Mouse (Mus musculus) brown adipose tissue, adult 24 weeks (tissue): ENCODE data around the gene Rab31. TPM values are rescaled to one million over a fixed set of nuclear protein-coding genes. Genes with fewer than 3 reads are reported as not detected.

Source experiments
- H3K27ac ChIP-seq: fragments of 200-500 bp; replicated peaks from 2 replicates; pipeline ENCODE4 v1.5.1; 2012; ENCODE audit warnings: low read depth, mild to moderate bottlenecking, low read length
- H3K4me1 ChIP-seq: fragments of 200-500 bp; 2 replicates; pipeline ENCODE4 v1.6.1; 2012; ENCODE audit warnings: low read length, mixed read lengths; ENCODE audit not compliant: control insufficient read depth, insufficient read depth, insufficient read length
- H3K4me3 ChIP-seq: fragments of 200-500 bp; 2 replicates; pipeline ENCODE4 v1.5.1; 2012; ENCODE audit warnings: low read depth, mild to moderate bottlenecking, low read length, moderate library complexity; ENCODE audit not compliant: insufficient read depth
- polyA plus RNA-seq: library from polyadenylated mRNA; stranded (reverse); fragments of >200 nt; gene quantifications from 2 replicates; pipeline ENCODE4 v1.2.4, GENCODE M21; 2012; ENCODE audit not compliant: missing spikeins, insufficient read depth, insufficient read length

The Rab31 gene
- polyA plus RNA-seq, 1 experiment: 3.9 TPM

DNA sequence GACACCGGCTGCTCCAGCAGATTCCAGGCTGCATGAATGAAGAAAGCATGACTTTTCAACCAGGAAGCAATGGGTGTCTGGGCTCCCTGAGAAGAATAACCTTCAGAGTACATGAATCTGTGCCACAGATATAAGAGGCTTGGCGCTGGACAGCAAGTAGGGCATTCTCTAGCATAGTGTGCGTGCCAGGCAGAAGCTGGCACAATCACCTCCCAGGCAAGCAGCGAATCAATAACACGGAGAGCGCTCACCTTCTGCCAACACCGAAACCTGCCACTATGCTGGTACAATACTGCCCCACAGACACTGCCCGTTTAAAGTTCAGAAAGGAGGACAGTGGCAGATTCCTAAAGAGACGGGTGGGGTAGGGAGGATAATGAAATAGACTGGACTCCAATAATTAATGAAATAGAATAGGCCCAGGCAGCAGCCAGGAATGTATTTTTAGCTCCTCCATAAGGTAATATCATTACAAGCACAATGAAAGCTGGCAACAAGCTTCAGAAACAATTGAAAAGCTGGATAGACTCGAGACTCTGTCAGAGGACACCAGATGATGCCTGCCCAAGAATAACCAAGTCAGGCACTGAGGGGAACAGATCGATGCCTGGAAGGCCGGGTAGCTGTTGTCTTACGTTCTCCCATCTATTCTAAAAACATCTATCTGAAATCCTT lies 59.6 kb downstream of the Rab31 start:
- Histone ChIP-seq H3K4me1 (peaks cover 6% of the 10 kb centered on the region), H3K27ac (0 out of 2 replicates have a peak overlapping the region, but pooled peaks have one; percentile 28), H3K4me3 (no peak overlapping the region)

- Histone ChIP-seq H3K4me1 (peaks cover 6% of the 10 kb centered on the region), H3K4me3 (no peak overlapping the region), H3K27ac (no peak overlapping the region)
These were observed 60.8 kb downstream of the Rab31 start for GRCm38 (mm10) chr17:65711779-65712178.

DNA sequence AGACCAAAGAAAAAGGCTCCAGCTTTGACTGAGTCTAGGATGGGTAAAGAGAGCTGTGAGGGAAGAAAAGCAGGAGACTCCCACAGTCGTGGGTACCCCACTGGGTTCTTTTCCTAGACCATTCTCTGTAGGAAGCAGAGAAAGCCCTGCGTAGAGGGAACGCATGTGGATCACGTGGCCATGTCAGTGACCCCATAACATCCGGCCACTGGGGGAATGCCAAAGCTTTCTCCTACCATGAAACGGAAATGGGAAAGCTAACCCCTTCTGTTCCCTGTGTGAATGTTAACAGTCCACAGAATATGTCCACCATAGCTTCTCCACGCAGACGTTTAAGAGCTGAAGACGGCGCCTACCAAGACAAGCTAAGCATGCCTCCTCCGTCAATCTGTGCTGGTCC lies 62.0 kb downstream of the Rab31 start:
- peaks cover 6% of the 10 kb centered on the region for H3K4me1 ChIP-seq
- H3K27ac ChIP-seq: 0 out of 2 replicates have a peak overlapping the region, but pooled peaks have one; percentile 5

GRCm38 (mm10) chr17:65706220-65706619 lies 66.3 kb downstream of the Rab31 start:
- Histone ChIP-seq H3K27ac (no peak overlapping the region), H3K4me3 (no peak overlapping the region), H3K4me1 (peaks cover 2% of the 10 kb centered on the region; the same call in 1 of the 2 replicates)

More for the DNA sequence above, 62.0 kb downstream of the Rab31 start:
- no peak overlapping the region for H3K4me3 ChIP-seq

- Histone ChIP-seq H3K4me1 (peaks cover 3% of the 10 kb centered on the region; the same call in 1 of the 2 replicates), H3K4me3 (no peak overlapping the region), H3K27ac (no peak overlapping the region)
These were observed 68.8 kb downstream of the Rab31 start for GRCm38 (mm10) chr17:65703527-65704391.

DNA sequence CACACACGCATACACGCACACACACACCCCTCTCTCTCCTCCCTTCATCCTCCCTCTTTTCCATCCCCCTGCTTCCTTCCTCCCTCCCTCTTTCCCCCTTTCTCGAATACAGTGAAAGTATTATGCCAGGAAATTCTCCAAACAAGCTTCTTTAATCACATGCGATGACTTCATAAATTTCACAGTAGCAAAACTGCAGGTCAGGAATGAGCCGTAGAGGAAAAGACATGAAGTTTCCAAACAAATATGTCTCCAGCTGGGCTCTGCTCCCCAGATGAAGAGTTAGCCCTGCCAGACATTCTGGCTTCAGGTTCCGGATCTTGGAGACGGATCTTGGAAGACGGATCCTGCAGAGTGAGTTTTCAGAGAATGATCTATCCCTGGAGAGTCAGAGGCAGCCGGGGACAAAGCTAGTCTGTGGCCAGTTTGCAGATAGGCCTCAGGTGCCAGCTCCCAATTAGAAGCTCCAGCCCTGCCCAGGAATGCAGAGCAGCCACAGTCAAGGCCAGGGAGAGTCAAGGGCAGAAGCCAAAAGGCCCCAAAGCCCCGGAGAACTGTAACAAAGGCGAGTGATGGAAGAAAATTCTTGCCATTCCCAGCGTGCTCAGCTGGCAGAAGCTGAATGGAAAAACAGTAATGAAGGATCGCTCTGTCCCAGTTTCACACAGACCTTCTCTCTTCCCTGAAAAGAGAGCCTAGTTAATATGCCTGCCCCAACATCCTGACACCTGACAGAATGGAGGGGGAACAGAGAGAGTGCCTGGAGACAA lies 70.6 kb downstream of the Rab31 start:
- Histone ChIP-seq H3K4me3 (no peak overlapping the region), H3K27ac (peak overlapping the region; percentile 26)

GRCm38 (mm10) chr17:65701356-65701755 lies 71.2 kb downstream of the Rab31 start:
- peak overlapping the region; percentile 26; the same call in 1 of the 2 replicates for H3K27ac ChIP-seq
- H3K4me3 ChIP-seq: no peak overlapping the region
- peaks cover 8% of the 10 kb centered on the region; the same call in 1 of the 2 replicates for H3K4me1 ChIP-seq

More for the DNA sequence above, 70.6 kb downstream of the Rab31 start:
- H3K4me1 ChIP-seq: peaks cover 8% of the 10 kb centered on the region; the same call in 1 of the 2 replicates

DNA sequence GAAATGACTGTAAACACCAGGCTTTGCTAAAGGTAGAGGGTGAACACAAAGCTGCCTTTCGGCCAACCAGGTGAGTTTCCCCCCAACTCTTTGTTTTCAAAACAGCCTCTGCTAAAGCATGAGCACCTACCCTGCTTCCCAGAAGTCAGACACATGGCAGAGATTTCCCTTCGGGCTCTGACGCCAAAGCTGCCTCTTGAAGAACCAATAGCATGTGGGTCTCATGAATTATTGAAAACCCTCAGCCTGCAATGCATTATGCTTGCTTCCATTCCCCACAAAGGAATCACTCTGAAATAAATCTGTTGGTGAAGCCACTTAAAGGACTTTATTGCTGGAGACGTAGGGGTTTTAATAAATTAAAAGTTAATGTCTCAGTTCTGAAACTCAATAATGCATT lies 72.5 kb downstream of the Rab31 start:
- Histone ChIP-seq H3K27ac (no peak overlapping the region), H3K4me1 (peaks cover 8% of the 10 kb centered on the region; the same call in 1 of the 2 replicates), H3K4me3 (no peak overlapping the region)

DNA sequence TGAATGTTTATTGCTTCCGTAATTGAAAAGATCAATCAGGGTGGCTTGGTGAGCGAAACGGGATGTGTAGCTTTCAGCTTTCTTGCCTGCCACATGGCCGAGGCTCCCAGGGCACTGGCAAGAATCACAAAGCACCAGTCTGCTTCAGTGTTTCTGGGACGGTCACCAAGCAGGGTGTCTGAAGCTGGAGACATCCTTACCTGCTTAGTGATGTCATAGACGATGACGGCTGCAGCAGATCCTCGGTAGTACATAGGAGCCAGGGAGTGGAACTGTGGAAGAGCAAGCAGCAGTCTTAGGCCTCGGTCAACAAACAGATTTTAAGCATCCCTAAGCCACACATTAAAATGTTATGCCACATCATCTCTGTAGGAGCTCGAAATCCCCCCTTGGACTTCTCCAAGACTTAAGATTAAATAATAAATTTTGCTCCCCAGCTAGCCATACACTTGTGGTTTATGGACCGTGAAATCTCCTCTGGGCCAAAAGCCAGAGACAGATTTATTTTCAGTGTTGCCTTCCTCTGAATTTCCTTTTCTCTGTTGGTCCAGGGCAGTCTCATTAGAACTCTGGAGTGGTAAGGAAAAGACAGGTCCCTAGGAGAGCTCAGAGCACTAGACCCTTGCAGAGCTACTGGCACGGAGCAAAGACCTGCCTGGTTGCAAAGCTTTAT lies 74.6 kb downstream of the Rab31 start:
- Histone ChIP-seq H3K4me1 (peaks cover 8% of the 10 kb centered on the region; the same call in 1 of the 2 replicates), H3K27ac (no peak overlapping the region), H3K4me3 (no peak overlapping the region)

DNA sequence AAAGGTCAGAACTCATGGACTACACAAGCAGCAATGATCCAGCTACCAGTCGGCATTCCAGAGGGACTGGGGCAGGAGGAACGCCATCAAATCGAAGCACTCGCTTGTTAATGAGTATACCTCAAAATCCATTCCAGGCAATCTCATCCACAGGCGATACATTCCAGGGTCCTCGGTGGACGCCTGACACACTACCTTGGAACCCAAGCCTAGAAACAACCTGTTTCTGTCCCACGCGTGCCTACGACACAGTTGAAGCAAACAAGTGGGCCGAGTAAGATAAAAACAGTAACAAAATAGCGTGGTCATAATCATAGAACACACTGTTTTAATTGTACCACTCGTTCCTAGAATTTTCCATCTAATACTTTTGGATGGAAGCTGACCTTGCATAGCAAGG lies 75.6 kb downstream of the Rab31 start:
- no peak overlapping the region for H3K27ac ChIP-seq
- H3K4me3 ChIP-seq: no peak overlapping the region
- peaks cover 8% of the 10 kb centered on the region; the same call in 1 of the 2 replicates for H3K4me1 ChIP-seq

DNA sequence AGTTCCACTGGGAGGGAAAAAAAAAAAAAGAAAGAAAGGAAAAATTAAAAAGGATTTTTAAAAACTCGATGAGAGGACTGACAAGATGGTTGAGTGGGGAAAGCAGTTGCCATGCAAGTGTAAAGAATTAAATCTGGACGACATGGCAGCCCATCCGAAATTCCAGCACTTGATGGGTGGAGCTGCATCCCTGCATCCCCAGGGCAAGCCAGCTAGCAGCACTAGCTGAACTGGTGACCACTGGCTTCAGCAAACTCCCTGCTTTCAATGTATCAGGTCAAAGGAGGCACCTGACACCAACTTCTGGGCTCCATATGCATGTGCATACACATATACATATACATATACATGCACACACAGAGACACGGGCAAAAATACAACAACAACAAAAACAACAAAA lies 80.3 kb downstream of the Rab31 start:
- H3K4me3 ChIP-seq: no peak overlapping the region
- no peaks in the 10 kb centered on the region for H3K4me1 ChIP-seq
- H3K27ac ChIP-seq: no peak overlapping the region

DNA sequence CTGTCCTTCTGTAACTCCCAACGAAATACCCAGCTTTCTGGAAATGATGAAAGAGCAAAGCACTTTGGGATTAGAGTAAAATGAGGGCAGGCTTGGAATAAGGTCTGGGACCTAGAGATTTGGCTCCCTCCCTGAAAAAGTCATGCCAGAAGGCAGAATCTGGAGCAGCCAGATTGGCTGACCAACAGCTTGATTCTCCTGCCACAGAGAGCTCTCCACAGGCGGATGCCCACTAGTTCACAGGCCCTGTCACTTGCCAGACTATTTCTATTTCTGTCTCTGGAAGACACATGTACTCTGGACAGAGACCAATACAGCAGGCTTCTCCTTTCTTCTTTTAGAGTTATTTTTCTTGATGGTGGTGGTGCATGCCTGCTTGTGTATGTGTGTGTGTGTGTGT lies 88.8 kb downstream of the Rab31 start:
- no peak overlapping the region for H3K27ac ChIP-seq
- H3K4me3 ChIP-seq: no peak overlapping the region
- peaks cover 9% of the 10 kb centered on the region for H3K4me1 ChIP-seq

DNA sequence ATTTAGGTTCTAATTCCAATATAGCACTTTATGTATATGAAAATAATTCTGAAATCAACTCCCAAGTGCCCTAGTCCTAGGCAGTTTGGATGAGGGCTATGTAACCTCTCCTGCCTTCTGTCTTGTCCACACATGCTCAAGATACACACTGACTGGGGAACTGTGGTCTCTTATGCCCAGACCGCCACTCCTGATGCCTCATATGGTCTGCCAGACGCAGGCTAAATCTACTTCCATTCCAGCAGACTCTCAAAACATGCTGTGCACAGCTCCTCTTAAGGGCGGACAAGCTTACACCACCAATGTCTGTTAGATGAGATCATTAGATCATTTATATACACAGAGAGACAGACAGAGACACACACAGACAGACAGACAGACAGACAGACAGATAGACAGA lies 89.2 kb downstream of the Rab31 start:
- Histone ChIP-seq H3K4me3 (no peak overlapping the region), H3K27ac (no peak overlapping the region), H3K4me1 (peaks cover 9% of the 10 kb centered on the region)

- no peak overlapping the region for H3K4me3 ChIP-seq
- H3K27ac ChIP-seq: no peak overlapping the region
- H3K4me1 ChIP-seq: peaks cover 9% of the 10 kb centered on the region
These were observed 90.4 kb downstream of the Rab31 start for GRCm38 (mm10) chr17:65682071-65682680.
